Mouse (Mus musculus) myocyte (in vitro differentiated cells): ENCODE data around the gene Pdlim7. TPM values are rescaled to one million over a fixed set of nuclear protein-coding genes. Genes with fewer than 3 reads are reported as not detected.

Source experiments
- H3K27me3 ChIP-seq: one replicate; pipeline ENCODE4 v1.6.1; 2011; ENCODE audit not compliant: control insufficient read depth, insufficient read depth, insufficient read length
- H3K36me3 ChIP-seq: one replicate; pipeline ENCODE4 v1.6.1; 2011; ENCODE audit not compliant: control insufficient read depth, insufficient read depth
- H3K4me2 ChIP-seq: one replicate; pipeline ENCODE4 v1.6.1; 2011; ENCODE audit warnings: low read depth, control low read depth
- H3K4me3 ChIP-seq: one replicate; pipeline ENCODE4 v1.5.1; 2011; ENCODE audit warnings: mild to moderate bottlenecking, control low read depth, moderate library complexity
- H3K79me2 ChIP-seq: one replicate; pipeline ENCODE4 v1.6.1; 2011; ENCODE audit not compliant: control insufficient read depth, insufficient read depth
- H3ac ChIP-seq: one replicate; pipeline ENCODE4 v1.6.1; 2011; ENCODE audit not compliant: control insufficient read depth, insufficient read length
- CEBPB ChIP-seq: IDR thresholded peaks from 2 replicates; pipeline ENCODE4 v1.6.1; 2011; ENCODE audit warnings: mild to moderate bottlenecking, moderate library complexity; ENCODE audit not compliant: poor library complexity, insufficient read depth, severe bottlenecking
- E2F4 ChIP-seq: IDR thresholded peaks from one replicate; pipeline ENCODE4 v1.6.1; 2011; ENCODE audit warnings: mild to moderate bottlenecking, control low read depth, moderate library complexity; ENCODE audit not compliant: insufficient read depth
- MAX ChIP-seq: IDR thresholded peaks from one replicate; pipeline ENCODE4 v1.6.1; 2011; ENCODE audit warnings: low read depth, mild to moderate bottlenecking, control low read depth
- MYOD1 ChIP-seq, 3 experiments: IDR thresholded peaks; one replicate each; pipeline ENCODE4 v1.6.1; 2011; ENCODE audit warnings: control low read depth in 2 of 3, low read depth in 2 of 3, mild to moderate bottlenecking in 2 of 3, moderate library complexity in 1 of 3; ENCODE audit not compliant: insufficient read length in 2 of 3, control insufficient read depth in 1 of 3
- MYOG ChIP-seq, 3 experiments: IDR thresholded peaks; one replicate each; pipeline ENCODE4 v1.6.1; 2011; ENCODE audit warnings: control low read depth in 2 of 3, low read depth in 2 of 3, mild to moderate bottlenecking in 2 of 3; ENCODE audit not compliant: insufficient read length in 2 of 3, control insufficient read depth in 1 of 3, insufficient read depth in 1 of 3
- POLR2A ChIP-seq: IDR thresholded peaks from one replicate; pipeline ENCODE4 v1.6.1; 2011; ENCODE audit warnings: low read depth, mild to moderate bottlenecking, control low read depth, moderate library complexity; ENCODE audit not compliant: insufficient read length
- POLR2AphosphoS2 ChIP-seq: IDR thresholded peaks from one replicate; pipeline ENCODE4 v1.6.1; 2011; ENCODE audit warnings: low read depth, control low read depth; ENCODE audit not compliant: insufficient read length
- REST ChIP-seq: IDR thresholded peaks from one replicate; pipeline ENCODE4 v1.6.1; 2011; ENCODE audit warnings: mild to moderate bottlenecking, control low read depth, moderate library complexity; ENCODE audit not compliant: insufficient read depth, insufficient read length
- SRF ChIP-seq: IDR thresholded peaks from one replicate; pipeline ENCODE4 v1.6.1; 2011; ENCODE audit warnings: low read depth; ENCODE audit not compliant: control insufficient read depth, insufficient read length
- TCF12 ChIP-seq: IDR thresholded peaks from one replicate; pipeline ENCODE4 v1.6.1; 2011; ENCODE audit warnings: mild to moderate bottlenecking, control low read depth; ENCODE audit not compliant: poor library complexity, insufficient read depth, severe bottlenecking
- TCF3 ChIP-seq: IDR thresholded peaks from one replicate; pipeline ENCODE4 v1.6.1; 2011; ENCODE audit warnings: low read depth, control low read depth; ENCODE audit not compliant: insufficient read length
- USF1 ChIP-seq: IDR thresholded peaks from one replicate; pipeline ENCODE4 v1.6.1; 2011; ENCODE audit warnings: low read depth, mild to moderate bottlenecking, control low read depth, moderate library complexity
- polyA plus RNA-seq: library from polyadenylated mRNA; unstranded; fragments of >200 nt; fragmentation: generic; extraction: Trizol; gene quantifications from one replicate; pipeline ENCODE4 v1.2.1, GENCODE M21; 2012; ENCODE audit warnings: missing spikeins

The Pdlim7 gene
- polyA plus RNA-seq = 553 TPM

DNA sequence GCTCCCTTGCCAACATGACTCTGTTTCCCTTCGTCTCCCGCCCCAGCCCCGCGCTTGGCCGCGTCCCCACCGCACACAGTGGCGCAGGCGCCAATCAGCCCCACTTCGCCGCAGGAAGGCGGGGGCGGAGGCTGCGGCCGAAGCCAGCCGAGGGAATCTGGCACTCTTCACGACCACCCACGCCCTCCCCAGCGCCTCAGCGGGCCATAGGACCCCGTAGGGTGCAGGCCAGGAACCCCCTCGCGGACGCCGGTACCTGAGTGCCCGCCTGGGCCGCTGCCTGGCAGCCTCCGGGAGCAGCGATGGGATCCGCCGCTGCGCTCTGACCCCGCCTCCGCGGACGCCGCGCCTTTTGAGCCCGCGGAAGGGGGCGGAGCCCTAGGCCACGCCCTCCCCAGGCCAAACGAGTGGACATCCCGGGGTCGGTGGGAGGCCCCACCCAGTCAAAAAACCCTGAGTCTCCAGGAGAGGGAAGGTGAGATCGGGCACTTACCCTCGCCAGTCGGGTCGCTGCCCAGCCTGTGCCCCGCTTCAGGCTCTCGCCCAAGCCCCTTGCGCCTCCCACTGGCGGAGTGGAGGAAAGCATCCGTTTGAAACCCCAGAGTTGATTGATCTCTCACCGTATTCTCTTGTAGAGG, at the start of gene Pdlim7:
TSS of gene Pdlim7 (minus strand) at position 566 of the 638 bp plus-strand sequence.
- TF ChIP-seq USF1 (no peak), SRF (no peak), POLR2A (peak; percentile 98), TCF12 (no peak), MAX (no peak), E2F4 (no peak), CEBPB (no peak), POLR2AphosphoS2 (peak; percentile 98), TCF3 (peak; percentile 33), MYOG (IDR thresholded peaks at IDR 0.05; ENCODE audit: control insufficient read depth in 1 of 3, insufficient read depth in 1 of 3, insufficient read length in 2 of 3, low read depth in 2 of 3) (peak in 1 of 3 experiments; percentile 10), MYOD1 (IDR thresholded peaks at IDR 0.05; ENCODE audit: control insufficient read depth in 1 of 3, insufficient read length in 2 of 3, low read depth in 2 of 3) (peak in 1 of 3 experiments; percentile 11), REST (peak; percentile 21)
- Histone ChIP-seq H3K27me3 (no peaks in the 10 kb centered on the region), H3K36me3 (peaks cover 13% of the 10 kb centered on the region), H3K4me3 (peak within 1 kb of the TSS; percentile 82), H3K79me2 (peaks cover 37% of the 10 kb centered on the region), H3K4me2 (peak within 1 kb of the TSS; percentile 99), H3ac (peak within 1 kb of the TSS; percentile 77)

GRCm38 (mm10) chr13:55557499-55557898, 44.0 kb upstream of the Pdlim7 start:
- no peak overlapping the region for H3ac ChIP-seq
- no peak overlapping the region for H3K4me3 ChIP-seq
- no peaks in the 10 kb centered on the region for H3K27me3 ChIP-seq
- peaks cover 10% of the 10 kb centered on the region for H3K36me3 ChIP-seq
- H3K79me2 ChIP-seq = peaks cover 36% of the 10 kb centered on the region
- no peak for TF ChIP-seq MYOD1 (IDR thresholded peaks at IDR 0.05; ENCODE audit: control insufficient read depth in 1 of 3, insufficient read length in 2 of 3, low read depth in 2 of 3)
- TF ChIP-seq SRF = no peak
- TF ChIP-seq CEBPB = no peak
- no peak for TF ChIP-seq E2F4
- TF ChIP-seq TCF12 = no peak
- TF ChIP-seq USF1 = no peak
- TF ChIP-seq MAX = no peak
- no peak for TF ChIP-seq POLR2A
- no peak for TF ChIP-seq POLR2AphosphoS2
- TF ChIP-seq TCF3 = no peak
- TF ChIP-seq MYOG (IDR thresholded peaks at IDR 0.05; ENCODE audit: control insufficient read depth in 1 of 3, insufficient read depth in 1 of 3, insufficient read length in 2 of 3, low read depth in 2 of 3) = no peak
- TF ChIP-seq REST = no peak
- H3K4me2 ChIP-seq = no peak overlapping the region

DNA sequence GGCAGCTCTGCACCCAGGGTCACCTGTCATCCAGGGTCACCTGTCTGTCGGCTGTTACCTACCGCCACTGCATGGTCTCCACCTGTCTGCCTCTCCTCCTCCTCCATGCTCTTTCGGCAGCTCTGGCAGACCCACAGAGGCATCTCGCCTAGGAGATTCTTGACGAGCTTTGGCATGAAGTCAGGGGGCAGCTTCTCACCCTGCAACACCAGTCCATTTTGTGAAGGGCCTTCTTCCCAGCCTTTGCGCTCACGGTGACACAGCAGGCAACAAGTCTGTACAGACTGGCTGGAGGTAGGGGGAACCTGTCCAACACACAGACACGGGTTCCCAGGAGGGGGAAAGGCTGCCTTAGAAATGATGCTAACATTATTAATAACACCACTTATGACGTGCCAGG, 42.4 kb upstream of the Pdlim7 start:
- Histone ChIP-seq H3K79me2 (peaks cover 22% of the 10 kb centered on the region), H3ac (no peak overlapping the region), H3K4me2 (no peak overlapping the region), H3K27me3 (no peaks in the 10 kb centered on the region), H3K4me3 (no peak overlapping the region), H3K36me3 (peaks cover 10% of the 10 kb centered on the region)
- no peak for TF ChIP-seq MYOD1 (IDR thresholded peaks at IDR 0.05; ENCODE audit: control insufficient read depth in 1 of 3, insufficient read length in 2 of 3, low read depth in 2 of 3)
- TF ChIP-seq MYOG (IDR thresholded peaks at IDR 0.05; ENCODE audit: control insufficient read depth in 1 of 3, insufficient read depth in 1 of 3, insufficient read length in 2 of 3, low read depth in 2 of 3) = no peak
- no peak for TF ChIP-seq USF1
- TF ChIP-seq SRF = no peak
- no peak for TF ChIP-seq TCF3
- TF ChIP-seq CEBPB = no peak
- no peak for TF ChIP-seq POLR2AphosphoS2
- TF ChIP-seq TCF12 = no peak
- TF ChIP-seq REST = no peak
- no peak for TF ChIP-seq E2F4
- TF ChIP-seq MAX = no peak
- TF ChIP-seq POLR2A = no peak

DNA sequence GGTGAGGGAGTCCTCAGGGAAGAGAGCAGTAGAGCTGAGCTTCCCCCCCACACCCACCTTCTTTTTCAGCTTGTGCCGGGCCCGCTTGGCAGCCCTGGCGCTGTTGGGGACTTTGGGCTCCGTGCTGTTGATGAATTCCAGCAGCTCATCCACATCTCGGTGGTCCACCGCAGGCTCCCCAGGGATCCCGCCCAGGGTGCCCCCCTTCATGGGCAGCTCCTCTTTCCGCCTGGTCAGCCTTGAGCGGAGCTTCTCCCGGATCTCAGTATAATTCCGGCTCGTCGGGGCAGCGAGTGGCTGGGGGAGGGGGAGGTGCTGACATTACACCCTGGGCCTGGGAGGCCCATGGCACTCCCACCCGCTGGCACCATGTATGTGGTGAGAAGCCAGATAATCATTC, 35.6 kb upstream of the Pdlim7 start:
- Histone ChIP-seq H3K36me3 (peaks cover 13% of the 10 kb centered on the region), H3ac (no peak overlapping the region), H3K4me3 (no peak overlapping the region), H3K4me2 (no peak overlapping the region), H3K27me3 (no peaks in the 10 kb centered on the region), H3K79me2 (no peaks in the 10 kb centered on the region)
- TF ChIP-seq SRF (no peak), USF1 (no peak), MYOD1 (IDR thresholded peaks at IDR 0.05; ENCODE audit: control insufficient read depth in 1 of 3, insufficient read length in 2 of 3, low read depth in 2 of 3) (no peak), POLR2A (no peak), TCF3 (no peak), REST (no peak), TCF12 (no peak), MYOG (IDR thresholded peaks at IDR 0.05; ENCODE audit: control insufficient read depth in 1 of 3, insufficient read depth in 1 of 3, insufficient read length in 2 of 3, low read depth in 2 of 3) (no peak), MAX (no peak), E2F4 (no peak), CEBPB (no peak), POLR2AphosphoS2 (no peak)

DNA sequence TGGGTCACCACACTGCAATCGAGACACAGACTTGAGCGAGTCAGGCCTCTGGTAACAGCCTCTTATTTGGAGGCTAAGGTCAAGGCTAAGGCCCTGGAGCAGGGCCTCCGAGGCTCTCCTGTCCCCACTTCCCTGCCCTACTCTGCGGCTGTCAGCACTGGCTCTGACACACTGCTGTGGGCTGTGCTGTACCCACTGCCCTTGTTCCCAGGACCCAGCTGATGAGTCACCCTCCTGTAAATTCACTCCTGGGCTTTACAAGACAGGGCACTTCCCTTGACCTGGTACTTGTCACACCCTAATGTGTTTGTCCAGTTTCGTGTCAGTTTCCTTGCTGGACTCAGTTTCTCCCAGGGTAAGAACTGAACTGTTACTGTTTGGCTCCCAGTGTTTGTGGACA, 35.0 kb upstream of the Pdlim7 start:
- peaks cover 14% of the 10 kb centered on the region for H3K36me3 ChIP-seq
- no peak overlapping the region for H3ac ChIP-seq
- H3K4me3 ChIP-seq = no peak overlapping the region
- H3K4me2 ChIP-seq = no peak overlapping the region
- H3K27me3 ChIP-seq = no peaks in the 10 kb centered on the region
- TF ChIP-seq CEBPB (no peak), POLR2A (no peak), SRF (no peak), POLR2AphosphoS2 (no peak), USF1 (no peak), MAX (no peak), MYOG (IDR thresholded peaks at IDR 0.05; ENCODE audit: control insufficient read depth in 1 of 3, insufficient read depth in 1 of 3, insufficient read length in 2 of 3, low read depth in 2 of 3) (no peak), TCF12 (no peak), MYOD1 (IDR thresholded peaks at IDR 0.05; ENCODE audit: control insufficient read depth in 1 of 3, insufficient read length in 2 of 3, low read depth in 2 of 3) (no peak), TCF3 (no peak), REST (no peak), E2F4 (no peak)
- H3K79me2 ChIP-seq = no peaks in the 10 kb centered on the region
